Mouse (Mus musculus) cerebellum, adult 11 months (tissue): ENCODE measurements around the gene Cenpo.
"Not testable (repeated sequence)": the region's sequence is repeated elsewhere in the genome, so short reads cannot be mapped to it uniquely, and the experiment has no call there.

Experiments
- DNase-seq: peaks from one replicate; pipeline ENCODE4 v3.0.0; 2022

The Cenpo gene

GRCm38 (mm10) chr12:4233572-4234508, at the start of gene Cenpo, which contains the start of gene Ptrhd1:
Gene Cenpo (minus strand): TSS chr12:4234294.
Gene Ptrhd1 (plus strand): TSS chr12:4234027.
- DNase-seq = peak; percentile 96

GRCm38 (mm10) chr12:4279878-4280277, 45.8 kb upstream of the Cenpo start:
- no peak for DNase-seq

- DNase-seq = no peak
These were observed 45.1 kb upstream of the Cenpo start for GRCm38 (mm10) chr12:4278978-4279755.

GRCm38 (mm10) chr12:4271078-4271477, 37.0 kb upstream of the Cenpo start:
- no peak for DNase-seq

GRCm38 (mm10) chr12:4267765-4268164, 33.7 kb upstream of the Cenpo start:
- no peak for DNase-seq

GRCm38 (mm10) chr12:4252742-4253655, 18.9 kb upstream of the Cenpo start:
- no peak for DNase-seq

GRCm38 (mm10) chr12:4249786-4250185, 15.7 kb upstream of the Cenpo start:
- DNase-seq = peak; percentile 55

GRCm38 (mm10) chr12:4245742-4246141, 11.6 kb upstream of the Cenpo start:
- no peak for DNase-seq

GRCm38 (mm10) chr12:4243805-4244204, 9.7 kb upstream of the Cenpo start:
- no peak for DNase-seq

- not testable (repeated sequence) for DNase-seq
These were observed 6.2 kb upstream of the Cenpo start for GRCm38 (mm10) chr12:4240281-4240680.

GRCm38 (mm10) chr12:4237481-4237880, 3.4 kb upstream of the Cenpo start:
- DNase-seq = no peak

GRCm38 (mm10) chr12:4232777-4233176, 1.3 kb downstream of the Cenpo start:
- no peak for DNase-seq

- DNase-seq = no peak
These were observed 3.9 kb downstream of the Cenpo start for GRCm38 (mm10) chr12:4230156-4230555.

- DNase-seq = no peak
These were observed 21.2 kb downstream of the Cenpo start for GRCm38 (mm10) chr12:4212908-4213307.

- DNase-seq = no peak
These were observed 22.9 kb downstream of the Cenpo start for GRCm38 (mm10) chr12:4211174-4211573.

GRCm38 (mm10) chr12:4209196-4209595, 24.9 kb downstream of the Cenpo start:
- DNase-seq = no peak

GRCm38 (mm10) chr12:4208405-4209133, 25.5 kb downstream of the Cenpo start:
- DNase-seq = peak; percentile 54

GRCm38 (mm10) chr12:4206106-4206505, 28.0 kb downstream of the Cenpo start:
- DNase-seq = no peak

GRCm38 (mm10) chr12:4202206-4202605, 31.9 kb downstream of the Cenpo start:
- DNase-seq = no peak

GRCm38 (mm10) chr12:4201454-4202200, 32.5 kb downstream of the Cenpo start:
- no peak for DNase-seq

GRCm38 (mm10) chr12:4199271-4199670, 34.8 kb downstream of the Cenpo start:
- DNase-seq = no peak
